Mouse (Mus musculus) heart, adult 2 months (tissue): ENCODE measurements around the gene Ctrb1. TPM values are rescaled to one million over a fixed set of nuclear protein-coding genes. Genes with fewer than 3 reads are reported as not detected.

ENCODE experiments used
- DNase-seq, 2 experiments: peaks; one replicate each; pipeline ENCODE4 v3.0.0; 2021
- H3K27ac ChIP-seq: fragments of 200-600 bp; 2 replicates; pipeline ENCODE4 v1.8.1; 2022
- H3K27me3 ChIP-seq: fragments of 200-500 bp; 2 replicates; pipeline ENCODE4 v1.6.1; 2012; ENCODE audit warnings: mild to moderate bottlenecking, low read length, inconsistent platforms, mixed read lengths; ENCODE audit not compliant: control insufficient read depth, insufficient read depth
- H3K36me3 ChIP-seq: fragments of 200-500 bp; 2 replicates; pipeline ENCODE4 v1.6.1; 2012; ENCODE audit warnings: low read length, inconsistent platforms; ENCODE audit not compliant: control insufficient read depth, insufficient read depth
- H3K4me1 ChIP-seq: fragments of 200-500 bp; 2 replicates; pipeline ENCODE4 v1.6.1; 2011; ENCODE audit warnings: low read length; ENCODE audit not compliant: control insufficient read depth, insufficient read depth
- H3K4me3 ChIP-seq: fragments of 200-600 bp; 2 replicates; pipeline ENCODE4 v1.8.1; 2022
- H3K79me2 ChIP-seq: fragments of 200-500 bp; replicated peaks from 2 replicates; pipeline ENCODE4 v1.6.1; 2012; ENCODE audit warnings: mild to moderate bottlenecking, inconsistent platforms, low read length, moderate library complexity, mixed read lengths; ENCODE audit not compliant: control insufficient read depth, insufficient read depth
- H3K9ac ChIP-seq: fragments of 200-500 bp; 2 replicates; pipeline ENCODE4 v1.6.1; 2012; ENCODE audit warnings: low read depth, mild to moderate bottlenecking, control low read depth, inconsistent platforms, low read length, mixed read lengths
- CTCF ChIP-seq: fragments of 200-600 bp; IDR thresholded peaks from 2 replicates; pipeline ENCODE4 v1.8.1; 2022; ENCODE audit warnings: antibody characterized with exemption, mild to moderate bottlenecking, moderate library complexity
- EP300 ChIP-seq: fragments of 200-500 bp; IDR thresholded peaks from 2 replicates; pipeline ENCODE4 v1.6.1; 2011; ENCODE audit warnings: low read depth, low read length, control low read depth; ENCODE audit not compliant: insufficient read depth
- POLR2A ChIP-seq: fragments of 200-500 bp; IDR thresholded peaks from 2 replicates; pipeline ENCODE4 v1.6.1; 2011; ENCODE audit warnings: mild to moderate bottlenecking, low read depth, low read length, control low read depth; ENCODE audit not compliant: insufficient read depth
- WGBS: fragments of 180-500 bp; shearing (Covaris S2); methylation state at CpG from one replicate; pipeline ENCODE4 v1.1.7; 2018; 5-methylcytosine and 5-hydroxymethylcytosine counted together
- intact Hi-C: fragments of 180-260 bp; cut with DNase I; formaldehyde crosslinking; loops from one replicate; pipeline ENCODE4 v1.15.1; 2025
- polyA plus RNA-seq: library from polyadenylated mRNA; depleted of rRNA; stranded (reverse); fragments of >200 nt; gene quantifications from 2 replicates; pipeline ENCODE4 v1.2.3, GENCODE M21; 2012
- total RNA-seq, 2 experiments: library from RNA; stranded (reverse); gene quantifications; 2 replicates each; pipeline ENCODE4 v1.2.3; 2021

Ctrb1 gene
- total and polyA plus RNA-seq, 3 experiments = 0.68 TPM; not detected in 2

DNA sequence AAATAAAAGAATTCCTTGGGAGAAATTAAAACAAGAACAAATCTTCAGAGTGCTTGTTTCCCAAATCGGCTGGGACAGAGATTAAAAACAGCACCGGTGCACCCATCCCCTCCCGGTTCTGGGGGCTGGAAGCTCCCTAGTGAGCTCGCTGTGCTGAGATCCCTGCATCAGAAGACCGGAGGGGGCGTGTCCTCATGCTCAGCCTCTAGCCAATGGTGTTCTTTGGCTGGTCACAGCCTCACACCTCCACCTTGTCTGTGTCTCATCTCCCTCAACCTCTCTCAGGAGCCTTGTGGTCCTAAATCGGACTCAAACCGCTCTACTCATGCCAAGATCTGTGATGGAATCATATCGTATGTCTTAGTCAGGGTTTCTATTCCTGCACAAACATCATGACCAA lies 8.3 kb downstream of the Ctrb1 start:
- no peaks in the 10 kb centered on the region for H3K36me3 ChIP-seq
- no peak for DNase-seq
- H3K9ac ChIP-seq = no peak overlapping the region
- H3K27ac ChIP-seq = no peak overlapping the region
- intact Hi-C loops = no loop called here
- H3K4me1 ChIP-seq = no peaks in the 10 kb centered on the region
- WGBS = 33% methylated on average over 9 of the region's 9 CpGs
- no peaks in the 10 kb centered on the region for H3K27me3 ChIP-seq
- H3K79me2 ChIP-seq = no peaks in the 10 kb centered on the region
- TF ChIP-seq POLR2A = no peak
- no peak for TF ChIP-seq CTCF
- TF ChIP-seq EP300 = no peak
- H3K4me3 ChIP-seq = no peak overlapping the region

DNA sequence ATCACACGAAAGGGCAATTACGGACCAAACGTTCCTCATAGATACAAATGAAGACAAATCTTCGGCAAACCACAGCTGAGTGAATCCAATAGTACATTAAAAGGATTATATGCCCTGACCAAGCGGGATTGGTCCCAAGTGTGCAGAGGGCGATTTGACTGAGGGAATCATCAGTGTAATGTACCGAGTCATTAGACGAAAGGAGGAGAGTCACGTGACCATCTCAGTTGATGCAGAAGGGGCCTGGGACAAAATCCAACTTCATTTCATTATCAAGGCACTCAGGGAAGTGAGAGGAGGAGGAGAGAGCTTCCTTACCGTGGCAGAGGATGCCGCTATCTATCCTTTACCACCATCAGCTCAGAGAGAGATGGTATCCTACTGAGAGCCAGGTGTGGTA lies 9.7 kb downstream of the Ctrb1 start:
- no peak overlapping the region for H3K9ac ChIP-seq
- no peaks in the 10 kb centered on the region for H3K4me1 ChIP-seq
- H3K27ac ChIP-seq = no peak overlapping the region
- TF ChIP-seq CTCF (no peak), EP300 (no peak), POLR2A (no peak)
- WGBS = 57% methylated on average over 11 of the region's 11 CpGs
- no peaks in the 10 kb centered on the region for H3K79me2 ChIP-seq
- intact Hi-C loops = loop anchor here (2.0 kb wide), 1 partner anchor 28 kb away; no protein-coding TSS in a partner anchor
- no peaks in the 10 kb centered on the region for H3K27me3 ChIP-seq
- H3K4me3 ChIP-seq = no peak overlapping the region
- no peak for DNase-seq
- H3K36me3 ChIP-seq = no peaks in the 10 kb centered on the region

DNA sequence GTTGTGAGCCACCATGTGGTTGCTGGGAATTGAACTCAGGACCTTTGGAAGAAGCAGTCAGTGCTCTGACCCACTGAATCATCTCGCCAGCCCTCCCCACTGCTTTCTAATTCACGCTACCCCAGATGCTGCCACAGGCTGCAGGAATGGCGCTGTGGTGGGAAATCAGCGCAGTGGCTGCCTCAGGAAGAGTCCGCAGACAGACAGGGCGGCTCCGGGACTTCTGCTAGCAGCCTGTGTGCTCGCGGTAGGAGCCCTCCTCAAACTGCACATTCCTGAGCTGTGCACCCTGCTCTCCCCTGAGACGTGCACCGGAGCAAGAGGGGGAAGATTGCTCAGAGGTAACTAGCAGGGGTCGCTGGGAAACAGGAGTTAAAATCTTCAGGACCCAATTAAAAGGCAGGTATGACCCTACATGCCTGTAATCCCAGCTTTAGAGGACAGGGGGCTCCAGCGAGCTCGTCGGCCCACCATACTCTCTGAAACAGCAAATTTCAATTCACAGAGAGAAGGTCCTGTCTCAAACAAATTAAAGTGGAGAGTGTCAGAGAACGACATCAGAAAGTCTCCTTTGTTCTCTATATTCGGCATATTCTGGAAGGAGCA lies 10.3 kb downstream of the Ctrb1 start:
- TF ChIP-seq POLR2A (no peak), EP300 (no peak), CTCF (peak; percentile 46)
- Histone ChIP-seq H3K27ac (no peak overlapping the region), H3K4me1 (no peaks in the 10 kb centered on the region), H3K9ac (no peak overlapping the region), H3K79me2 (no peaks in the 10 kb centered on the region), H3K36me3 (no peaks in the 10 kb centered on the region), H3K4me3 (no peak overlapping the region), H3K27me3 (no peaks in the 10 kb centered on the region)
- intact Hi-C loops = loop anchor here (2.0 kb wide), 1 partner anchor 28 kb away; no protein-coding TSS in a partner anchor
- 41% methylated on average over 17 of the region's 17 CpGs for WGBS
- no peak for DNase-seq

DNA sequence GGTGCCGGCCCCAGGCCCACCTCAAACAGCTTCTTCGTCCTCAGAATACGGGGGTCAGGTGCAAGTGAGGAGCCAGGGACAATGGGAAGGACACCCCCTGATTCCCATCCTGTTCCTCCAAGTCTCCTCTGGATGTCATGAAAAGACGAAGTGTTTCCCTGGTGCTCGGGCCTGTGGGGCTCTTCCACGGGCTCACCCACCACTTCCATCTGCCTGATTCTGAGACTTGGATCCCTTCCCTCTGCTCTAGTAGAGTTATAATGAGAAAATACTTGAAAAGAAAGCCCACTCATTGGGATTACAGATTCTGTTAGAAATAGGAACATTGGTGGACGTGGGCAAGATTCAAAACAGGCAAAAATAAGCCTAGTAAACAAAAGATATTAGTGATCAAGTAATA lies 12.0 kb downstream of the Ctrb1 start:
- TF ChIP-seq EP300 (no peak), POLR2A (no peak), CTCF (no peak)
- Histone ChIP-seq H3K27me3 (no peaks in the 10 kb centered on the region), H3K4me1 (no peaks in the 10 kb centered on the region), H3K9ac (no peak overlapping the region), H3K36me3 (no peaks in the 10 kb centered on the region), H3K79me2 (no peaks in the 10 kb centered on the region), H3K4me3 (no peak overlapping the region), H3K27ac (no peak overlapping the region)
- 96% methylated on average over 7 of the region's 7 CpGs for WGBS
- no peak for DNase-seq
- intact Hi-C loops = loop anchor here (1.0 to 2.0 kb wide), 2 partner anchors 156 to 198 kb away; partner anchors contain the start of gene Tmem170

GRCm38 (mm10) chr8:111678111-111678510 lies 12.7 kb downstream of the Ctrb1 start:
- peak; percentile 35 to 42 for DNase-seq

GRCm38 (mm10) chr8:111676237-111676636 lies 14.6 kb downstream of the Ctrb1 start:
- WGBS = 80% methylated on average over 8 of the region's 8 CpGs
- no peak overlapping the region for H3K9ac ChIP-seq
- H3K36me3 ChIP-seq = no peaks in the 10 kb centered on the region
- H3K4me3 ChIP-seq = no peak overlapping the region
- no peak overlapping the region for H3K27ac ChIP-seq
- TF ChIP-seq EP300 (no peak), POLR2A (no peak), CTCF (peak; percentile 61)
- no peak for DNase-seq
- no peaks in the 10 kb centered on the region for H3K79me2 ChIP-seq
- no peaks in the 10 kb centered on the region for H3K4me1 ChIP-seq
- no peaks in the 10 kb centered on the region for H3K27me3 ChIP-seq
- intact Hi-C loops = no loop called here

More at GRCm38 (mm10) chr8:111678111-111678510, 12.7 kb downstream of the Ctrb1 start:
- intact Hi-C loops = loop anchor here (1.0 to 2.0 kb wide), 2 partner anchors 157 to 199 kb away; partner anchors contain the start of gene Tmem170
- H3K79me2 ChIP-seq = no peaks in the 10 kb centered on the region
- H3K27ac ChIP-seq = no peak overlapping the region
- H3K4me1 ChIP-seq = no peaks in the 10 kb centered on the region
- 13% methylated on average over 3 of the region's 3 CpGs for WGBS
- 0 out of 2 replicates have a peak, but pooled peaks have one; percentile 49 for TF ChIP-seq EP300
- TF ChIP-seq CTCF = peak; percentile 84
- no peak for TF ChIP-seq POLR2A
- no peaks in the 10 kb centered on the region for H3K27me3 ChIP-seq
- no peaks in the 10 kb centered on the region for H3K36me3 ChIP-seq
- no peak overlapping the region for H3K4me3 ChIP-seq
- no peak overlapping the region for H3K9ac ChIP-seq
